Mouse (Mus musculus) splenic B cell, adult 2 months (primary cell): ENCODE measurements around the gene Sec16a.
A peak's percentile ranks its signal among the peaks of the same experiment; 100 is the strongest.

Source experiments
- DNase-seq: peaks from one replicate; pipeline ENCODE4 v3.0.0-alpha.2; 2011; ENCODE audit warnings: low read depth, low spot score
- H3K27me3 ChIP-seq: 2 replicates; pipeline ENCODE4 v1.6.1; 2012; ENCODE audit warnings: mild to moderate bottlenecking, low read length, moderate library complexity, mixed read lengths; ENCODE audit not compliant: control insufficient read depth, poor library complexity, insufficient read depth, severe bottlenecking
- H3K36me3 ChIP-seq: 2 replicates; pipeline ENCODE4 v1.6.1; 2012; ENCODE audit warnings: mild to moderate bottlenecking, low read length, moderate library complexity, mixed read lengths; ENCODE audit not compliant: control insufficient read depth, poor library complexity, insufficient read depth, severe bottlenecking

The Sec16a gene

GRCm38 (mm10) chr2:26481724-26482495, 36.9 kb upstream of the Sec16a start:
- DNase-seq: no peak
- H3K36me3 ChIP-seq: peaks cover 1% of the 10 kb centered on the region
- H3K27me3 ChIP-seq: no peaks in the 10 kb centered on the region

- no peak for DNase-seq
- no peaks in the 10 kb centered on the region for H3K27me3 ChIP-seq
Measured at GRCm38 (mm10) chr2:26480911-26481310, 35.9 kb upstream of the Sec16a start.

GRCm38 (mm10) chr2:26478685-26479205, 33.7 kb upstream of the Sec16a start:
- no peak for DNase-seq

More at GRCm38 (mm10) chr2:26480911-26481310, 35.9 kb upstream of the Sec16a start:
- peaks cover 1% of the 10 kb centered on the region for H3K36me3 ChIP-seq

GRCm38 (mm10) chr2:26477911-26478310, 32.9 kb upstream of the Sec16a start:
- no peaks in the 10 kb centered on the region for H3K27me3 ChIP-seq
- peaks cover 1% of the 10 kb centered on the region for H3K36me3 ChIP-seq
- no peak for DNase-seq

More at GRCm38 (mm10) chr2:26478685-26479205, 33.7 kb upstream of the Sec16a start:
- H3K36me3 ChIP-seq: peaks cover 1% of the 10 kb centered on the region
- no peaks in the 10 kb centered on the region for H3K27me3 ChIP-seq

- no peak for DNase-seq
- no peaks in the 10 kb centered on the region; the same call in none of the 2 replicates for H3K36me3 ChIP-seq
- H3K27me3 ChIP-seq: no peaks in the 10 kb centered on the region
Measured at GRCm38 (mm10) chr2:26475505-26476430, 30.8 kb upstream of the Sec16a start.

GRCm38 (mm10) chr2:26474789-26475504, 29.9 kb upstream of the Sec16a start:
- Histone ChIP-seq H3K36me3 (peaks cover 2% of the 10 kb centered on the region), H3K27me3 (no peaks in the 10 kb centered on the region)
- DNase-seq: no peak

GRCm38 (mm10) chr2:26472312-26473090, 27.5 kb upstream of the Sec16a start:
- DNase-seq: peak; percentile 54
- Histone ChIP-seq H3K36me3 (peaks cover 2% of the 10 kb centered on the region), H3K27me3 (no peaks in the 10 kb centered on the region)

- peaks cover 2% of the 10 kb centered on the region for H3K36me3 ChIP-seq
- DNase-seq: no peak
- H3K27me3 ChIP-seq: no peaks in the 10 kb centered on the region
Measured at GRCm38 (mm10) chr2:26471652-26472285, 26.8 kb upstream of the Sec16a start.

- Histone ChIP-seq H3K36me3 (peaks cover 2% of the 10 kb centered on the region), H3K27me3 (no peaks in the 10 kb centered on the region)
- no peak for DNase-seq
Measured at GRCm38 (mm10) chr2:26470967-26471366, 26.0 kb upstream of the Sec16a start.

- peaks cover 5% of the 10 kb centered on the region for H3K36me3 ChIP-seq
- no peaks in the 10 kb centered on the region for H3K27me3 ChIP-seq
- DNase-seq: no peak
Measured at GRCm38 (mm10) chr2:26468376-26468775, 23.4 kb upstream of the Sec16a start.

- DNase-seq: no peak
- H3K27me3 ChIP-seq: no peaks in the 10 kb centered on the region
- H3K36me3 ChIP-seq: peaks cover 3% of the 10 kb centered on the region
Measured at GRCm38 (mm10) chr2:26463412-26463811, 18.4 kb upstream of the Sec16a start.

- DNase-seq: no peak
- Histone ChIP-seq H3K27me3 (no peaks in the 10 kb centered on the region), H3K36me3 (peaks cover 3% of the 10 kb centered on the region)
Measured at GRCm38 (mm10) chr2:26462980-26463379, 18.0 kb upstream of the Sec16a start.

GRCm38 (mm10) chr2:26461667-26462066, 16.7 kb upstream of the Sec16a start:
- Histone ChIP-seq H3K27me3 (no peaks in the 10 kb centered on the region), H3K36me3 (peaks cover 3% of the 10 kb centered on the region)
- no peak for DNase-seq
